Mouse (Mus musculus): ENCODE results near the gene Gabpb2. TPM values are rescaled to one million over a fixed set of nuclear protein-coding genes. Genes with fewer than 3 reads are reported as not detected.
A peak's percentile ranks its signal among the peaks of the same experiment; 100 is the strongest.

The Gabpb2 gene
- polyA plus RNA-seq, 1 experiment, result 14.7 TPM

GRCm38 (mm10) chr3:95164840-95165239 is 52.9 kb downstream of the Gabpb2 start:
- DNase-seq (ENCODE audit: low read depth), result no peak
- TF ChIP-seq POLR2A (IDR thresholded peaks at IDR 0.05; ENCODE audit: borderline replicate concordance, extremely low read depth, insufficient read depth, insufficient read length, poor library complexity, severe bottlenecking) (no peak), CTCF (IDR thresholded peaks at IDR 0.05; ENCODE audit: borderline replicate concordance, extremely low read depth, insufficient read depth, insufficient read length) (no peak)

GRCm38 (mm10) chr3:95164256-95164550 is 53.5 kb downstream of the Gabpb2 start:
- DNase-seq (ENCODE audit: low read depth), result no peak
- TF ChIP-seq POLR2A (IDR thresholded peaks at IDR 0.05; ENCODE audit: borderline replicate concordance, extremely low read depth, insufficient read depth, insufficient read length, poor library complexity, severe bottlenecking), result no peak
- no peak for TF ChIP-seq CTCF (IDR thresholded peaks at IDR 0.05; ENCODE audit: borderline replicate concordance, extremely low read depth, insufficient read depth, insufficient read length)

- TF ChIP-seq POLR2A (IDR thresholded peaks at IDR 0.05; ENCODE audit: borderline replicate concordance, extremely low read depth, insufficient read depth, insufficient read length, poor library complexity, severe bottlenecking) (no peak), CTCF (IDR thresholded peaks at IDR 0.05; ENCODE audit: borderline replicate concordance, extremely low read depth, insufficient read depth, insufficient read length) (no peak)
- no peak for DNase-seq (ENCODE audit: low read depth)
Measured at GRCm38 (mm10) chr3:95163419-95164255, 54.1 kb downstream of the Gabpb2 start.

DNA sequence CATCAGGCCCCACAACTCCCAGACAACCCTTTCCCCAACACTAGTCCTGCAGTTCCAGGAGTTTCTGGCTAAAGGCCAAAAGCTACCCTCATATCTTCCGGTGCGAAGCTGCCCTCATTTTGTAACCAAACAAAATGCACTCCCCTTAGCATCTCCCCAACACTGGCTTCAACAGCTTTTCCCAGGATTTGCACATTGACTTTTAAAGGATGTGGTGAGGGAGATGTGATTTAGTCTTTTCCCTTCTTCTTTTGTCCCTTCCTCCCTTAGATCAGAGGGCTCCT is 55.4 kb downstream of the Gabpb2 start:
- TF ChIP-seq CTCF (IDR thresholded peaks at IDR 0.05; ENCODE audit: borderline replicate concordance, extremely low read depth, insufficient read depth, insufficient read length) (no peak), POLR2A (IDR thresholded peaks at IDR 0.05; ENCODE audit: borderline replicate concordance, extremely low read depth, insufficient read depth, insufficient read length, poor library complexity, severe bottlenecking) (no peak)

DNA sequence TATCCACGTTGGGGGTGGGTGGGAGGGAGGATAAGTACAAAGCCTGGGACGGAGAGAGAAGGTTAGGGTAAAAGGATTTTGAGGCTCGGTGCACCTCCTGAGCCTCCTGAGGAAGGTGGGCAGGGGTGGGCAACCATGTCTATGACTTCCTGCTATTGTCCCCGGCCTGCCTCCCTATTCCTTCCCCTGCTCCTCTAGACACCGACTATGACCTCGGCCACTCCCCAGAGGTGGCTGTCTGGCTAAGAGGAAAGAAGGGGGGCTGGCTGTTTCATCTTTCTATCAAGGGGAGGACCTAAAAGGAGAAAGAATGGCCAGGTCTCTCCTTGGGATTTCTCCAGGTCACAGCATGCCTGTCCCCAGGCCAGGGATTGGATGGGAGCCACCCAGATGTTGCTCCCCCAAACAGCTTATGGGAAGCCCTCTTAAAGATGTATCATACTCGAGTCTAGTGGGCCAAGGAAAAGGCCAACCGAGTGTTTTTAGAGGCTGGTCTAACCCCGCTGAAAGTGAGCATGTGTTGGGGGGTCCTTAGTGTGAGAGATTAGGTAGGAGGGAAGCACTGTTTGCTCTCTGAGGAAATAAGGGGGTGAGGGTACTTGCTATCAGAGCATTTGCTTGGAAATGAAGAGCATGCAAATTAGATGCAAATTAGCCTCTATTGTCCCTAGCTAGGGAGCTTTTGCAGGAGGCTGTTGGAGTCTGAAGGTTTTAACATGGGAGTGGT is 55.9 kb downstream of the Gabpb2 start:
- DNase-seq (ENCODE audit: low read depth), result peak; percentile 75
- TF ChIP-seq CTCF (IDR thresholded peaks at IDR 0.05; ENCODE audit: borderline replicate concordance, extremely low read depth, insufficient read depth, insufficient read length) (no peak), POLR2A (IDR thresholded peaks at IDR 0.05; ENCODE audit: borderline replicate concordance, extremely low read depth, insufficient read depth, insufficient read length, poor library complexity, severe bottlenecking) (no peak)

More for the DNA sequence above, 55.4 kb downstream of the Gabpb2 start:
- no peak for DNase-seq (ENCODE audit: low read depth)

DNA sequence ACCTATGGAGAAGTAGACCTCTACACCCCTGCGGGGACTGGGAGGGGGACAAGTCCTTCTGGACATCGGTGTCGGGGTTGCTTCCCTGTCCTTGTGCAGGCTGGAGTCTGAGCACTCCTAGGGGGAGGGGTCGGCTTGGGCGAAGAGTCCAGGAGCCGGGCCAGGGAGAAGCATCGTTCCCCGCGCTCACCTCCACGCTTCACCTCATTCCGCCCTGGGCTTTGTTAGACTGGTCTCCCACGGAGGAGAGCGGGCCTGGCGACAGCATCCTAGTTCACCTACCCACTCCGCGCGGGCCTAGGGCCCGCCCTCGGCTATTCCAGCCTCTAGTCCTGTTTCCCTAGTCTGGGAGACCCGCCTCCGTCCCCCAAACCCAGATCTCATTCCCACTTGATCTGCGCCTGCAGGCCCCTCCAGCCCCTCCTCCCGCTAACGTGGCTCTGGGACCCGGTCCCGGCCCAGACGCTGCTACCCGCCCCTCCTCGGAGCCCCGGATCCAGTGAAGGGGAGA is 56.6 kb downstream of the Gabpb2 start:
- TF ChIP-seq POLR2A (IDR thresholded peaks at IDR 0.05; ENCODE audit: borderline replicate concordance, extremely low read depth, insufficient read depth, insufficient read length, poor library complexity, severe bottlenecking), result no peak
- TF ChIP-seq CTCF (IDR thresholded peaks at IDR 0.05; ENCODE audit: borderline replicate concordance, extremely low read depth, insufficient read depth, insufficient read length), result no peak
- peak; percentile 46 for DNase-seq (ENCODE audit: low read depth)

DNA sequence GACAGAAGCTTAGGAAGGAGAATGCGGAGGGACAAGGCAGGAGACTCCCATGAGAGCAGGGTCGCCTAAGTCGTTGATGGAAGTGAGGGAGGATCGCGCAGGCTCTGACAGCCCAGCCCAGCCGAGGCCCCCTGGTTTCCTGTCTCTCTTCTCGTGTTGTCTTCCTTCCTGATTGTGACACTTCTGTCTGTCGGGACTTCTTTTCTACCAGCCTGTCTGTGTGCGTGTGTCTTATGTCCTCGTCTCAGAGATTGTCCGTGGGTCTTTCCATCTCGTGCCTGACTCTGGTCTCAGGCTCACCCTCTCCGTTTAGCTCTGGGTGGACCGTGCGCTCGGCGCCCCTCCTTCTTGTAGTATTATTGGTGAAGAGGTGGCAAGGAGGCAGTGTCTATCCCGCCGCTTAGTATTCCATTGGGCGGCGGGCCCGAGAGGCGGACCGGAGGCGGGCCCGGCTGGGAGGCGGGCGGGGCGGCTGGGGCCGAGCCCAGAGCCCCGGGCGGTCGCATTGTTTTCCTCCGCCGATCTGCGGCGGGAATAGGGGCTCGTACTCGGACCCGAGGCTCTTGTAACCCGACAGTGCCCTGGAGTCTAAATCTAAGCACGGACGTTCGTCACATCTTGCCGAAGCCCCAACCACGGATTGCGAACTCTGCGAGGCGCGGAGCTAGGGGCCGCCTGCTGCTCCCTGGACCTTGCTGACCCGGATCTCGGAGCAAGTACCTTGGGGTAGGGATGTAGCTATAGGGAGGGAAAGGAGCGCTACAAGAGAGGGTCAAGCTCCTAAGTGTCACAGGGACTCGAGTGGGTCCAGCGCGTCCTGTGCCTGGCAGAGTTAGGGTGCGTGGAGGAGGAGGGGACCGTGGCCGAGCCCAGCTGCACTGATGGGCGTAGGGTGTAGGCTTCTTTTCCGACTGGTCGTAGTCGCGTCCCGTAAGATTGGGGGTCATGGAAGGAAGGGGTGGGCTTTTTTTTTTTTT is 57.4 kb downstream of the Gabpb2 start, which contains the start of gene Sema6c:
Gene Sema6c, plus strand, starts transcription at position 471 of the 977 bp plus-strand sequence.
- DNase-seq (ENCODE audit: low read depth), result peak; percentile 96
- no peak for TF ChIP-seq CTCF (IDR thresholded peaks at IDR 0.05; ENCODE audit: borderline replicate concordance, extremely low read depth, insufficient read depth, insufficient read length)
- peak; percentile 63; the same call in 1 of the 2 replicates for TF ChIP-seq POLR2A (IDR thresholded peaks at IDR 0.05; ENCODE audit: borderline replicate concordance, extremely low read depth, insufficient read depth, insufficient read length, poor library complexity, severe bottlenecking)

DNA sequence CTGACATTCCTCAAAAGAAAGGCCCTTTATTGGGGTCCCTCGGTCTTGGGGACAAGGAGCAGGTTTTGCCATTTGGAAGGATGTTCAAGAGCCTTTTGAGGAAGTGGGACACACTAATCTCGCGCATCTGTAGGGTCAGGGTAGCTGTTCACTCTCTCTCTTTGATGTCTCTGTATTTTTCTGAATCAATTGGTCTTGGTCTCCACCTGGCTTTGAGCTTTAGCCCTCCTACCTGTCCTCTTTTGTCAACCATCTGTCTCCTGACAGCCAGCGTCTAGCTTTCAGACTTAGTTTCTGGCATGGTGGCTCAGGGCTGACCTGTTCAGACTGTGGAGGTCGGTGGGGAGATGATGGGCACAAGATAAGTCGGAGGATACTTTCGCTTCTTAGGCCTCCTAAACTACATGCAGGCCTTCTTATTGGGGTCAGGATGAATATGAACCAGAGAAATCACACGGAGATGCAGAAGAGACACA is 58.2 kb downstream of the Gabpb2 start:
- TF ChIP-seq POLR2A (IDR thresholded peaks at IDR 0.05; ENCODE audit: borderline replicate concordance, extremely low read depth, insufficient read depth, insufficient read length, poor library complexity, severe bottlenecking) (no peak), CTCF (IDR thresholded peaks at IDR 0.05; ENCODE audit: borderline replicate concordance, extremely low read depth, insufficient read depth, insufficient read length) (no peak)

GRCm38 (mm10) chr3:95153874-95154273 is 63.8 kb downstream of the Gabpb2 start:
- DNase-seq (ENCODE audit: low read depth), result no peak
- TF ChIP-seq CTCF (IDR thresholded peaks at IDR 0.05; ENCODE audit: borderline replicate concordance, extremely low read depth, insufficient read depth, insufficient read length) (peak; percentile 45; the same call in 1 of the 2 replicates), POLR2A (IDR thresholded peaks at IDR 0.05; ENCODE audit: borderline replicate concordance, extremely low read depth, insufficient read depth, insufficient read length, poor library complexity, severe bottlenecking) (no peak)

More for the DNA sequence above, 58.2 kb downstream of the Gabpb2 start:
- DNase-seq (ENCODE audit: low read depth), result no peak

- TF ChIP-seq POLR2A (IDR thresholded peaks at IDR 0.05; ENCODE audit: borderline replicate concordance, extremely low read depth, insufficient read depth, insufficient read length, poor library complexity, severe bottlenecking) (no peak), CTCF (IDR thresholded peaks at IDR 0.05; ENCODE audit: borderline replicate concordance, extremely low read depth, insufficient read depth, insufficient read length) (no peak)
- DNase-seq (ENCODE audit: low read depth), result no peak
Measured at GRCm38 (mm10) chr3:95147924-95148323, 69.8 kb downstream of the Gabpb2 start.

All from brain, embryonic 14.5 days (tissue).